Mouse (Mus musculus) kidney, postnatal 0 days (tissue): ENCODE measurements around the gene Clpsl2. TPM values are rescaled to one million over a fixed set of nuclear protein-coding genes. Genes with fewer than 3 reads are reported as not detected.

Experiments
- ATAC-seq: fragments of 200-750 bp; cut with Nextera tagmentation; replicated peaks from 2 replicates; pipeline ENCODE4 v1.8.0; 2017; ENCODE audit warnings: low read depth, moderate number of reproducible peaks, moderate TSS enrichment, moderate library complexity; ENCODE audit not compliant: low FRiP score
- DNase-seq: peaks from one replicate; pipeline ENCODE4 v3.0.0-alpha.2; 2016; ENCODE audit warnings: low spot score
- H3K27ac ChIP-seq: fragments of 300-500 bp; sonication (generic); 2 replicates; pipeline ENCODE4 v1.5.1; 2014; ENCODE audit warnings: mild to moderate bottlenecking
- H3K27me3 ChIP-seq: fragments of 300-500 bp; sonication (generic); 2 replicates; pipeline ENCODE4 v1.6.1; 2014; ENCODE audit warnings: low read length, mixed read lengths; ENCODE audit not compliant: insufficient read depth
- H3K36me3 ChIP-seq: fragments of 300-500 bp; sonication (generic); 2 replicates; pipeline ENCODE4 v1.6.1; 2014; ENCODE audit warnings: low read length, mixed read lengths; ENCODE audit not compliant: insufficient read depth
- H3K4me1 ChIP-seq: fragments of 300-500 bp; sonication (generic); replicated peaks from 2 replicates; pipeline ENCODE4 v1.6.1; 2014; ENCODE audit warnings: antibody characterized with exemption, low read length, mixed read lengths; ENCODE audit not compliant: insufficient read depth
- H3K4me2 ChIP-seq: fragments of 300-500 bp; sonication (generic); 2 replicates; pipeline ENCODE4 v1.6.1; 2014; ENCODE audit warnings: mild to moderate bottlenecking, low read length, moderate library complexity, mixed read lengths
- H3K4me3 ChIP-seq: fragments of 300-500 bp; sonication (generic); replicated peaks from 2 replicates; pipeline ENCODE4 v1.5.1; 2014; ENCODE audit warnings: low read depth, low read length
- H3K9ac ChIP-seq: fragments of 300-500 bp; sonication (generic); 2 replicates; pipeline ENCODE4 v1.6.1; 2014; ENCODE audit warnings: low read depth, low read length
- H3K9me3 ChIP-seq: fragments of 300-500 bp; sonication (generic); replicated peaks from 2 replicates; pipeline ENCODE4 v1.6.1; 2016; ENCODE audit warnings: low read length, inconsistent platforms, mixed read lengths
- CTCF ChIP-seq: IDR thresholded peaks from 2 replicates; pipeline ENCODE4 v1.5.1; 2016; ENCODE audit warnings: antibody characterized with exemption, low read depth, mild to moderate bottlenecking, moderate library complexity
- WGBS: fragments of 180-500 bp; shearing (Covaris S2); extraction: QIAGEN DNeasy Blood & Tissue Kit; methylation state at CpG from one replicate; pipeline ENCODE4 v1.1.7; 2014; 5-methylcytosine and 5-hydroxymethylcytosine counted together
- polyA plus RNA-seq: library from polyadenylated mRNA; unstranded; fragments of >200 nt; fragmentation: Nextera tagmentation; extraction: Ambion mirVana; gene quantifications from 2 replicates; pipeline ENCODE4 v1.2.1, GENCODE M21; 2015

The Clpsl2 gene
- polyA plus RNA-seq, 1 experiment from 2014 or later = not detected

DNA sequence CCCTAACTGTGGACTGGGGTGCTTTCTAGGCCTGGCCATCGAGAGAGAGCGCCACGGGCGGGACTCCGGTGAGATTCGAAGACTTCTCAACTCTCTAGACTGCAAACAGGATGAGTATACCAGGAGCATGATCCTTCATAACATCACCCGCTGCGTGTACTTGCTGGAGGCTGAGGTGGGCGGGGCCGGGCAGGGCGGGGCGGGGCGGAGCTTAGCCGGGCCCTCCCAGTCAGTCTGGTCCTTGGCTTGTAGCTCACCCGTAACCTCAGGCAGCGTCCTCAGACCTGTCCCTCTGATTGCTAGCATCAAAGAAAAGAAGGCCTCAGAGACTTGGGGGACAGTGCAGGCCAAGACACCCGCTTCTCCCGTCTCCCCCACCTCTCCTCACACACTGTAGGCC is 17.3 kb upstream of the Clpsl2 start:
- DNase-seq = peak; percentile 53
- Histone ChIP-seq H3K27ac (no peak overlapping the region), H3K4me2 (peak overlapping the region; percentile 39)

DNA sequence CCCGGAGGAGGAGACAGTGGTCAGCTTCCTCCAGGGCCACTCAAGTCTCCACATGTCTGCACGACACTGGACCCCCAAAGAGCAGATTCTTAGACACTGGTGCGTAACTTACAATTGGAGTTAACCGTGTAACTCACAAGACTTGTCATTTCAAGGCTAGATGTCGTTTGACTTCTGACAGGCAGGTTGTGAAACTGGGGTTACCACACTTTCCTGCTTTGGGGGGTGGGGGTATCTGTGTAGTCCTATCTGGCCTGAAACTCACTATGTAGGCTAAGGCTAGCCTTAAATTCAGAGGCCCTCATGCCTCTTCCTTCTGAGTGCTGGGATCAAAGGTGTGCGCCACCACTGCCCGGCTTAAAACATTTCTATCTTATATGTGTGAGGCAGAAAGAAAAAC is 16.7 kb upstream of the Clpsl2 start:
- no peak overlapping the region for H3K27ac ChIP-seq
- TF ChIP-seq CTCF = no peak
- no peak overlapping the region for H3K4me3 ChIP-seq
- 80% methylated on average over 7 of the region's 7 CpGs for WGBS
- no peak overlapping the region for H3K4me2 ChIP-seq
- no peaks in the 10 kb centered on the region for H3K27me3 ChIP-seq
- no peaks in the 10 kb centered on the region for H3K9me3 ChIP-seq
- 0 out of 2 replicates have a peak, but pooled peaks cover 7% of the 10 kb centered on the region for H3K4me1 ChIP-seq
- no peak for ATAC-seq
- no peak for DNase-seq
- no peaks in the 10 kb centered on the region for H3K36me3 ChIP-seq
- H3K9ac ChIP-seq = no peak overlapping the region

More for the DNA sequence above, 17.3 kb upstream of the Clpsl2 start:
- TF ChIP-seq CTCF = no peak
- Histone ChIP-seq H3K9me3 (no peaks in the 10 kb centered on the region), H3K4me3 (no peak overlapping the region), H3K27me3 (no peaks in the 10 kb centered on the region), H3K36me3 (no peaks in the 10 kb centered on the region), H3K9ac (no peak overlapping the region), H3K4me1 (0 out of 2 replicates have a peak, but pooled peaks cover 10% of the 10 kb centered on the region)
- ATAC-seq = peak; percentile 58; the same call in 1 of the 2 replicates
- WGBS = 10% methylated on average over 18 of the region's 18 CpGs

DNA sequence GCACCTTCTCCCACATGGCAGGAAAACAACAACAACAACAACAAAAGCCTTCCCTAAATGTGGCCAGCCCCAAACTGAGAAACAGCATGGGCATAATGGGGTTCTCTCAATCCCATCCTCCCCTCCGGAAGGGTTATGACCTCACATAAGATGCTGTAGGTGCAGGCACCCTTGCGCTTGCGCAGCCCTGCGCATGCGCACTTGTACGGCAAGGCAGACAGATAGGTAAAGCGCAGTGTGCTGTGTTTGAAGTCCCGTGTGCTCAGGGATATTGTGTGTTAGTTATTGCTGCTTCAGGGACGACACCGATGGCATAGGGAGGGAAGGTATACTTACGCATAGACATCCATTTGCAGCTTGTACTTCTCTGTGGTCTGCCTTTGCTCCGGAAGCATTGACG is 15.9 kb upstream of the Clpsl2 start:
- no peak overlapping the region for H3K9ac ChIP-seq
- no peak for ATAC-seq
- H3K4me2 ChIP-seq = no peak overlapping the region
- no peak for DNase-seq
- no peaks in the 10 kb centered on the region for H3K36me3 ChIP-seq
- TF ChIP-seq CTCF = no peak
- 0 out of 2 replicates have a peak, but pooled peaks cover 5% of the 10 kb centered on the region for H3K4me1 ChIP-seq
- no peak overlapping the region for H3K27ac ChIP-seq
- no peak overlapping the region for H3K4me3 ChIP-seq
- no peaks in the 10 kb centered on the region for H3K9me3 ChIP-seq
- WGBS = 92% methylated on average over 13 of the region's 13 CpGs
- H3K27me3 ChIP-seq = no peaks in the 10 kb centered on the region

DNA sequence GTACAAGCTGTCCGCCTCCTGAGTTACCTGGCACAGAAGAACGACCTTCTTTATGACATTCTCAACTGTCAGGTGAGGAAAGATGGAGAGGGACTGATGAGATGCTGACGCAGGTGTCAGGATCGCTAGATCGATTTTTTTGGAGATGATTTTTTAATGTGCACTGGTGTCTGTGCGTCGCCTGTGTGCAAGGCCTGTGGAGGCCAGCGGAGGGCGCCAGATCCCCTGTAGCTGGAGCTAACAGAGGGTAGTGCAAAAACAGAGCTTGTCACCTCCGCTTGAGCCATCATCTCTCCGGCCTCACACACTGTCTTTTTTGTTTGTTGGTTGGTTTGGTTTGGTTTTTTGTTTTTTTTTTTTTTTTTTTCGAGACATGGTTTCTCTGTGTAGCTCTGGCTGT is 11.3 kb upstream of the Clpsl2 start:
- WGBS = 56% methylated on average over 12 of the region's 12 CpGs
- H3K4me3 ChIP-seq = no peak overlapping the region
- ATAC-seq = no peak

DNA sequence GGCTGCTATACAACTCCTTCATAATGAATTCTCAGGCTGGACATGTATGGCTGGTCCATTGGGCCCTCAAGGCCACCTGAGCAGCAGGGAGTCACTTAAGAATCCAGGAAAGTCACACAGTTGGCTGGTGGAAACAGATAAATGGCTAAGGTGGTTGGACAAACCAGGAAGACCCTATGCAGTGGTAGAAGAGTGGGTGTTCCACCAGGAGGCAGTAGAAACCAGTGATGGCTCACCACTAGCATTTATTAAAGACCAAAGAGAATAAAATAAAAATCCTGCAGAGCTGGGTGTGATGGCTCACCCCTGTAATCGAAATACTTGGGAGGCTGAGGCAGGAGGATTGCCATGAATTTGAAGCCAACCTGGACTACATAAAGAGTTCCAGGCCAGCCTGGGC is 2.3 kb upstream of the Clpsl2 start:
- DNase-seq (no peak), ATAC-seq (no peak)
- H3K4me2 ChIP-seq = no peak overlapping the region
- no peaks in the 10 kb centered on the region for H3K27me3 ChIP-seq
- no peak overlapping the region for H3K27ac ChIP-seq
- H3K9ac ChIP-seq = no peak overlapping the region
- H3K4me3 ChIP-seq = no peak overlapping the region
- 90% methylated on average over 1 of the region's 1 CpGs for WGBS
- no peaks in the 10 kb centered on the region for H3K9me3 ChIP-seq
- no peaks in the 10 kb centered on the region for H3K36me3 ChIP-seq
- H3K4me1 ChIP-seq = no peaks in the 10 kb centered on the region
- TF ChIP-seq CTCF = no peak

More for the DNA sequence above, 11.3 kb upstream of the Clpsl2 start:
- TF ChIP-seq CTCF = 0 out of 2 replicates have a peak, but pooled peaks have one; percentile 14
- H3K4me2 ChIP-seq = no peak overlapping the region
- no peak for DNase-seq
- H3K4me1 ChIP-seq = no peaks in the 10 kb centered on the region
- no peaks in the 10 kb centered on the region for H3K36me3 ChIP-seq
- H3K9me3 ChIP-seq = 0 out of 2 replicates have a peak, but pooled peaks cover 3% of the 10 kb centered on the region
- no peak overlapping the region for H3K9ac ChIP-seq
- H3K27ac ChIP-seq = no peak overlapping the region
- no peaks in the 10 kb centered on the region for H3K27me3 ChIP-seq

DNA sequence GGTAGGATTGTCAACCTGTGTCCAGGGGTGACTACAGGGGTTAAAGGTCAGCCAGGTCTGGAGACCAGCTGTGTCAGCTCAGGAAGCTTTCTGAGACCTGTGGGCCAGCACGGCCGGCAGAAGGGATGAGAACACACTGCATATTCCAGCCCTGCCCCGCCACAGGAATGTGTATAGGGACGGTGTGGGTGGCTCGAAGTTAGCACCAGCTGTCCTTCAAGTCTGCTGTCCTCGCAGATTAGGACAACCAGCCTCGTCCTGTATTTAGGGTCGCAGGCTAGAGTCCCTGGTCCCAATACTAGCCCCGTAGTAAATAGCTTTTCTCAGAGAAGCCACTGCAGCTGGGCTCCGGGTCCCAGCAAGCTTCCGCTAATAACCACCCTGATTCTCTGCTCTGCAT is 661 bp upstream of the Clpsl2 start:
- Histone ChIP-seq H3K9me3 (no peaks in the 10 kb centered on the region), H3K27me3 (no peaks in the 10 kb centered on the region), H3K4me3 (no peak overlapping the region), H3K9ac (no peak overlapping the region), H3K27ac (no peak overlapping the region), H3K4me2 (no peak overlapping the region), H3K4me1 (no peaks in the 10 kb centered on the region), H3K36me3 (no peaks in the 10 kb centered on the region)
- DNase-seq (no peak), ATAC-seq (no peak)
- 57% methylated on average over 11 of the region's 11 CpGs for WGBS
- no peak for TF ChIP-seq CTCF
